Mouse (Mus musculus) limb, embryonic 15.5 days (tissue): ENCODE results near the gene Gzme. TPM values are rescaled to one million over a fixed set of nuclear protein-coding genes. Genes with fewer than 3 reads are reported as not detected.

Experiments
- ATAC-seq: fragments of 200-750 bp; cut with Nextera tagmentation; 2 replicates; pipeline ENCODE4 v1.8.0; 2017; ENCODE audit warnings: low read depth, moderate TSS enrichment; ENCODE audit not compliant: insufficient number of reproducible peaks, low FRiP score, low TSS enrichment
- H3K27ac ChIP-seq: fragments of 300-500 bp; sonication (generic); 2 replicates; pipeline ENCODE4 v1.5.1; 2015; ENCODE audit warnings: moderate library complexity, mild to moderate bottlenecking, inconsistent platforms
- H3K27me3 ChIP-seq: fragments of 300-500 bp; sonication (generic); 2 replicates; pipeline ENCODE4 v1.6.1; 2015; ENCODE audit warnings: inconsistent platforms
- H3K36me3 ChIP-seq: fragments of 300-500 bp; sonication (generic); 2 replicates; pipeline ENCODE4 v1.6.1; 2015; ENCODE audit warnings: inconsistent platforms
- H3K4me1 ChIP-seq: fragments of 300-500 bp; sonication (generic); 2 replicates; pipeline ENCODE4 v1.6.1; 2015; ENCODE audit warnings: inconsistent platforms
- H3K4me2 ChIP-seq: fragments of 300-500 bp; sonication (generic); 2 replicates; pipeline ENCODE4 v1.6.1; 2015; ENCODE audit warnings: mild to moderate bottlenecking, inconsistent platforms
- H3K4me3 ChIP-seq: fragments of 300-500 bp; sonication (generic); 2 replicates; pipeline ENCODE4 v1.5.1; 2015; ENCODE audit warnings: mild to moderate bottlenecking, inconsistent platforms
- H3K9ac ChIP-seq: fragments of 300-500 bp; sonication (generic); 2 replicates; pipeline ENCODE4 v1.6.1; 2015; ENCODE audit warnings: inconsistent platforms
- H3K9me3 ChIP-seq: fragments of 300-500 bp; sonication (generic); 2 replicates; pipeline ENCODE4 v1.6.1; 2016; ENCODE audit warnings: inconsistent platforms
- WGBS: fragments of 180-500 bp; shearing (Covaris S2); methylation state at CpG from one replicate; pipeline ENCODE4 v1.1.7; 2015; 5-methylcytosine and 5-hydroxymethylcytosine counted together
- microRNA-seq: library from miRNA; unstranded; fragments of <30 nt; microRNA quantifications from one replicate; pipeline ENCODE4, GENCODE M21; 2016
- polyA plus RNA-seq: library from polyadenylated mRNA; unstranded; fragments of >200 nt; fragmentation: Nextera tagmentation; extraction: Ambion mirVana; gene quantifications from 2 replicates; pipeline ENCODE4 v1.2.1, GENCODE M21; 2015

Gzme gene
- polyA plus RNA-seq, 1 experiment from 2014 or later = not detected

DNA sequence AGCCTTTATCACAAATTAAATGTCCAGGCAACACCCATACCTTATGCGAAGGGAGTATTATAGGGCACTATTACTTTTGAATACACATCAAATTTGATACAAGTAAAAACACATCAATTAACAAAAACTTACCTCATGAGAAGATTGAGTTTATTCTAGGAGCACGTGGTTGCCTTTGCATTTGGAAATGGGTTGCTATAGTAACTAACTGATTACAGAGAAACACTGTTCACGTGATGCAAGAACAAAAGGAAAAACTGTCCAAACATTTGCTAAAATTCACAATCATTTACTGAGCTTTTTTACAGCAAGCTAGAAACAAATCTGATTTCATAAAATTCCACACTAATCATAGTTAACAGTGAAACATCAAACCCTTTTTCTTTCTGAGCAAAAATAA is 17.0 kb downstream of the Gzme start:
- Histone ChIP-seq H3K27ac (no peak overlapping the region), H3K9me3 (no peaks in the 10 kb centered on the region), H3K4me1 (no peaks in the 10 kb centered on the region), H3K9ac (no peak overlapping the region), H3K27me3 (no peaks in the 10 kb centered on the region), H3K4me2 (no peak overlapping the region), H3K36me3 (no peaks in the 10 kb centered on the region), H3K4me3 (no peak overlapping the region)
- WGBS = 75% methylated on average over 3 of the region's 3 CpGs
- ATAC-seq = no peak

DNA sequence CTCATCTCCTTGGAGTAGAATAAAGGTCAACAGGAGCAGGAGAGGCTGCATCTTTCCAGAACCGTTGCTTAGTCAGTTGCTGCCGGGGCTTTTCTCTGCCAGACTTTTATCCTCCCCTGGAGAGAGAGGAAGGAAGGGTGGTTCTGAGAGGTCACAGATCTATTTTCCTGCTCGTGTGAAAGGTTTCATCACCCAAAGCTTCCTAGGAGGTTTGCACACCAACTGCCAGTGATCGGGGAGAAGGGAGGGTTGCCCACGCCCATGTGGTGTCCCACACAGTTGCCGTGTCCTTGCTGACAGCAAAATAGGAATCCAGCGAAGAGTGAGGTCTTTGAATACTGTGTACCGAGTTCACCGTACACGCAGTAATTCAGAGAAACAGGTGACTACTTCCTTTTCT is 18.0 kb downstream of the Gzme start, which contains the start of gene Ctsg:
Gene Ctsg, minus strand, starts transcription at position 189 of the 400 bp plus-strand sequence.
- ATAC-seq = no peak
- no peaks in the 10 kb centered on the region for H3K9me3 ChIP-seq
- no peak within 1 kb of the TSS for H3K27ac ChIP-seq
- H3K4me1 ChIP-seq = no peaks in the 10 kb centered on the region
- no peaks in the 10 kb centered on the region for H3K27me3 ChIP-seq
- WGBS = 71% methylated on average over 10 of the region's 10 CpGs
- H3K4me3 ChIP-seq = no peak within 1 kb of the TSS
- H3K4me2 ChIP-seq = no peak within 1 kb of the TSS
- no peak within 1 kb of the TSS for H3K9ac ChIP-seq
- no peaks in the 10 kb centered on the region for H3K36me3 ChIP-seq

DNA sequence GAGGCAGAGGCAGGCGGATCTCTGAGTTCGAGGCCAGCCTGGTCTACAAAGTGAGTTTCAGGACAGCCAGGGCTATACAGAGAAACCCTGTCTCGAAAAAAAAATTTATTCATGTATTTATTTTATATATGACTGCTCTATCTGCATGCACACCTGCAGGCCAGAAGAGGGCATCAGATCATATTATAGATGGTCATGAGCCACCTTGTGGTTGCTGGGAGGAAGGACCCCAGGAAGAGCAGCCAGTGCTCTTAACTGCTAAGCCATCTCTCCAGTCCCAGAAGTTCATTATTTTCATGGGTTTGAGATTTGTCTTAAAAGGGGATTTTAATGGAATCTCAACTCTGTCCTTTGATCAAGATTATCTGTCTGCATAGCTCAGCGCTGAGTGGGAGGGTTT is 21.5 kb downstream of the Gzme start:
- H3K27ac ChIP-seq = no peak overlapping the region
- H3K27me3 ChIP-seq = no peaks in the 10 kb centered on the region
- ATAC-seq = no peak
- no peak overlapping the region for H3K9ac ChIP-seq
- no peak overlapping the region for H3K4me2 ChIP-seq
- H3K4me1 ChIP-seq = no peaks in the 10 kb centered on the region
- no peak overlapping the region for H3K4me3 ChIP-seq
- 81% methylated on average over 4 of the region's 4 CpGs for WGBS
- H3K36me3 ChIP-seq = no peaks in the 10 kb centered on the region
- no peaks in the 10 kb centered on the region for H3K9me3 ChIP-seq

DNA sequence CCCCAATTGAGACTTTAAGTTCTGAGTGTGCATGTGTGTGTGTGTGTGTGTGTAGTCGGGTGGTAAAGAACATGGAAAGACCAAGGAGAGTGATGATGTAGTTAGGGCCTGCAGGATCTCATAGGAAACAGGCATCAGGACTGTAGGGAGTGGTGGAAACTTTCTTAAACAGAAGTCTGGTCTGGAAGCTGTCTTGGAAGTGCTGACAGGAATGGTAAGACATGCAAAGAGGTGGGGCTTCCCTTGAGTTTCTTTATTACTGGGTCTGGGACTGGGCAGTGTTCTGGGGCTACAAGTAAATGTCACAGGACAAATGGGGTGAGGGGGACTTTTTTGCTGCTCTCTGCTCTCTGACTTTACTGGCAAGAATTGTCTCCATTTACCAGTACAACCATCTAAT is 22.8 kb downstream of the Gzme start:
- Histone ChIP-seq H3K9ac (no peak overlapping the region), H3K4me2 (no peak overlapping the region), H3K9me3 (no peaks in the 10 kb centered on the region), H3K4me1 (no peaks in the 10 kb centered on the region), H3K27ac (no peak overlapping the region), H3K36me3 (no peaks in the 10 kb centered on the region), H3K4me3 (no peak overlapping the region), H3K27me3 (no peaks in the 10 kb centered on the region)
- 74% methylated on average over 1 of the region's 1 CpGs for WGBS
- ATAC-seq = no peak

DNA sequence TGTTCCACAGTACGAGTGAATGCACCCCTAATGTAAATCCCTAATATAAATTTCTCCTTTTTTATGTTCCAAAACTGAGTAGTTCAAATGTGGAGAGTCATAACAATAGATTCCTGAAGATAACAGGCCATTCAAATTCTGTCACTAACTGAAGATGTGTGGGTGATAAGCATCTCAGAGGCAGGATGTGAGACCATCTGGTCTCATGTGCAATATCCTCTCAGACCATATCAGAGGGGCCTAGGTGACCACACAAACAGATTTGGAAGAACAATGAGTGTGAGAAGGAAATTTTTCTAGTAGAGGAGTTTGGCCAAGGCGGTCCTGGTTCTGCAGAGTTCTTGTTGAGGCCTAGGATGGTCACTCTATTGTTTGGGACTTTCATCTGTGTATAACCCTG is 27.1 kb downstream of the Gzme start:
- ATAC-seq = no peak
- WGBS = 72% methylated on average over 2 of the region's 2 CpGs
- no peaks in the 10 kb centered on the region for H3K27me3 ChIP-seq
- no peak overlapping the region for H3K4me3 ChIP-seq
- no peak overlapping the region for H3K4me2 ChIP-seq
- no peaks in the 10 kb centered on the region for H3K36me3 ChIP-seq
- H3K4me1 ChIP-seq = no peaks in the 10 kb centered on the region
- no peak overlapping the region for H3K9ac ChIP-seq
- H3K9me3 ChIP-seq = no peaks in the 10 kb centered on the region
- no peak overlapping the region for H3K27ac ChIP-seq

DNA sequence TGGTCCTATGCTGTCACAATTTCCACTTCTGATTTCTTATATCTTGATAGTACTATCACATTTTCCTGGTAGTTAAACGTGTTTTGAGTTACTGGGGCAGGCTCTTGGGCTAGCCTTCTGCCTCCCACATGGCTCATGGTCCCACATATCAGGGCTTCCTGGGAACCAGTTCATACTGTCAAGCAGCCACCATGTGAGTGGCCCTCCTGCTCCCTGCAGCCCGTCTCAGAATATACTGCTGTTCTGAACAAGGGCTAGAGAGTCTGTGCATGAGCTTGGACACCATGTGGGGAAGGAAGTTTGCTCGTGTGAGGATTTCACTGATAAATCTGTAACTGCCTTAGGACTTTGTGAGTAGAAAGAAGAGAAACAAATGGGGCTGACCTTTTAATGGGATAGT is 33.7 kb downstream of the Gzme start:
- Histone ChIP-seq H3K4me1 (no peaks in the 10 kb centered on the region), H3K9me3 (no peaks in the 10 kb centered on the region), H3K4me2 (no peak overlapping the region), H3K36me3 (no peaks in the 10 kb centered on the region), H3K4me3 (no peak overlapping the region), H3K27me3 (no peaks in the 10 kb centered on the region), H3K9ac (no peak overlapping the region), H3K27ac (no peak overlapping the region)
- 65% methylated on average over 3 of the region's 3 CpGs for whole genome bisulfite sequencing
- no peak for ATAC-seq

DNA sequence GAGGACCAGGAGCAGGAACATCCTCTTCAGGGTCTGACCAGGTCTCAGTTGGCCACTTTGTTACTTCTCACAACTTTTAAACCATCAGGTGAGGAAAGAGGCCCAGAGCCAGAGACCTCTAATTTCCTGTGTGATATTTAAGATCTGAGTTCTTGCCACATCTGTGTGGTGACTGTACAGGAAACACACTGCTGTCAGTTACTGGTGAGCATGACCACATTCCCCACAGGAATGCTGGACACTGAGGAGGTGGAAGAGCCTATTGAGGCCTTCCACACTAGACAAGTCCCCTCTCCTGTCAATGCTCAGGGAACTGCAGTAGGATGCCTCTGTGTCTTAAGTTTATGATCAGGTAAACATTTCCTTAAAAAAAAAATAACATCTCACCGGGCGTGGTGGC is 35.3 kb downstream of the Gzme start, which contains the start of gene Mcpt8:
Gene Mcpt8, minus strand, starts transcription at position 107 of the 400 bp plus-strand sequence.
- no peak for ATAC-seq
- no peak within 1 kb of the TSS for H3K4me3 ChIP-seq

DNA sequence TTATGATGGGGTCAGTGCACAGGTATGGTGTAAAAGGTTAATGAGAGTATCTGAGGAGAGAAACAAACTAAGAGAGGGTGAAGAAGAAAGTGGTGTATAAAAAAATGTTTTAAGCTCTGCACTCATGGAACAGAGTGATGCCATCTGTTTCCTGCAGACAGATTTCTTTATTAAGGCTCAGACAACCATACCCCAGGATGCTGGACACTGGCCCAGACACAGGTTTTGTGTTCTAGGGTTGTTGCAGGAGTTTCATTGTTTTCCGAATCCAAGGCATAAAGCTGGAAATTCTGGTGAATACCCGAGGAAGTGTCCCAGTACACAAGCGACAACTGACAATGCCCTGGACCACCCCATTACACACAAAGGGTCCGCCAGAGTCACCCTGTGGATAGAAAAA is 38.4 kb downstream of the Gzme start:
- ATAC-seq = no peak
- Histone ChIP-seq H3K4me2 (no peak overlapping the region), H3K36me3 (no peaks in the 10 kb centered on the region), H3K4me3 (no peak overlapping the region), H3K27me3 (no peaks in the 10 kb centered on the region), H3K27ac (no peak overlapping the region), H3K4me1 (no peaks in the 10 kb centered on the region), H3K9ac (no peak overlapping the region), H3K9me3 (no peaks in the 10 kb centered on the region)
- 84% methylated on average over 4 of the region's 4 CpGs for WGBS

More for the DNA sequence above, 35.3 kb downstream of the Gzme start, which contains the start of gene Mcpt8:
- 88% methylated on average over 2 of the region's 2 CpGs for WGBS
- H3K9me3 ChIP-seq = no peaks in the 10 kb centered on the region
- no peaks in the 10 kb centered on the region for H3K36me3 ChIP-seq
- no peak within 1 kb of the TSS for H3K27ac ChIP-seq
- H3K27me3 ChIP-seq = no peaks in the 10 kb centered on the region
- H3K9ac ChIP-seq = no peak within 1 kb of the TSS
- H3K4me1 ChIP-seq = no peaks in the 10 kb centered on the region
- no peak within 1 kb of the TSS for H3K4me2 ChIP-seq

Small RNA genes lying within 50 kb of the gene (microRNA-seq; reads per million reads assigned to microRNA genes)
- gene Mir6949 = not detected

Other genes starting within 250 kb of the Gzme start
- gene Cbln3, start 236.2 kb downstream of the Gzme start, polyA plus RNA-seq = 0.24 and 0.46 TPM in 2 replicates
- 18.6 and 20.5 TPM in 2 replicates for gene Khnyn, start 235.7 kb downstream of the Gzme start, polyA plus RNA-seq
- gene Sdr39u1, start 220.3 kb downstream of the Gzme start, polyA plus RNA-seq = 87.1 and 91.0 TPM in 2 replicates
- gene Cma1, start 175.9 kb downstream of the Gzme start, polyA plus RNA-seq = 401 and 411 TPM in 2 replicates
- gene Cma2, start 169.6 kb downstream of the Gzme start, polyA plus RNA-seq = 1.00 and 1.0 TPM in 2 replicates
- gene Mcpt1, start 102.7 kb downstream of the Gzme start, polyA plus RNA-seq = 0.14 and 0.35 TPM in 2 replicates
- not detected in 2 replicates for gene Mcpt9, start 90.1 kb downstream of the Gzme start, polyA plus RNA-seq
- 1.6 and 1.9 TPM in 2 replicates for gene Mcpt2, start 78.6 kb downstream of the Gzme start, polyA plus RNA-seq
- 8.6 and 10.2 TPM in 2 replicates for gene Mcpt4, start 58.3 kb downstream of the Gzme start, polyA plus RNA-seq
- gene Mcpt8, start 35.4 kb downstream of the Gzme start, polyA plus RNA-seq = 2.1 and 2.3 TPM in 2 replicates
- 0.53 and 0.72 TPM in 2 replicates for gene Ctsg, start 18.1 kb downstream of the Gzme start, polyA plus RNA-seq
- gene Gzmd, start 12.0 kb upstream of the Gzme start, polyA plus RNA-seq = not detected in 2 replicates
- not detected in 2 replicates for gene Gzmg, start 39.0 kb upstream of the Gzme start, polyA plus RNA-seq
- gene Gzmn, start 54.0 kb upstream of the Gzme start, polyA plus RNA-seq = not detected in 2 replicates
- gene Gzmf, start 90.8 kb upstream of the Gzme start, polyA plus RNA-seq = not detected in 2 replicates
- 0.28 and 0.34 TPM in 2 replicates for gene Gzmc, start 114.0 kb upstream of the Gzme start, polyA plus RNA-seq
- 0.79 and 0.83 TPM in 2 replicates for gene Gzmb, start 141.6 kb upstream of the Gzme start, polyA plus RNA-seq
- gene Atp12a, start 244.4 kb upstream of the Gzme start, polyA plus RNA-seq = 1.2 and 2.3 TPM in 2 replicates